In the genomic region with DNA sequence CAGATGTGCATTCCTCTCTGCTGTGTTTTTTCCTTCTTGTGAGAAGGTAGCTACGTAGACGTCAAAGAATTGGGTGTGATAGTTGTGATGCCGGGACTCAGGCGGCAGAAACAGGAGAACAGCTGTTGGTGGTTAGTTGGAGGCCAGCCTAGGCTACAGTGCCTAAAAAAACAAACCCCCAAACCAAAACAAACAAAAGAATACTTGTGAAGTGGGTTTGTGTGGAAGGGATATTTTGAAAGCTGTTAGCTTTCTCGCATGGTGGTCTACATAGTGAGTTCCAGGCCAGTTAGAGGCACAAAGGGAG, we compare ENCODE assay signal across 8 mouse cellular contexts. TPM values are rescaled to one million over a fixed set of nuclear protein-coding genes. Genes with fewer than 3 reads are reported as not detected.
A peak's percentile ranks its signal among the peaks of the same experiment; 100 is the strongest.
DNase-seq lines count a peak whose midpoint lies in the region; ATAC-seq lines count a peak whose summit lies in the region.

No protein-coding gene starts in this region.

- intact Hi-C loops in heart, postnatal 36 days (cut with DNase I): no loop called here

- H3K27me3 ChIP-seq in heart, embryonic 14.5 days (ENCODE audit: control insufficient read depth, insufficient read depth, low read length): 0 out of 2 replicates have a peak, but pooled peaks cover 3% of the 10 kb centered on the region
- peaks cover 3% of the 10 kb centered on the region; the same call in 1 of the 2 replicates for H3K27me3 ChIP-seq in embryonic facial prominence, embryonic 11.5 days (ENCODE audit: control insufficient read depth, insufficient read depth, low read length)
- no peaks in the 10 kb centered on the region for H3K27me3 ChIP-seq in hindbrain, embryonic 15.5 days
- peaks cover 29% of the 10 kb centered on the region for H3K27me3 ChIP-seq in midbrain, embryonic 12.5 days

- DNase-seq in heart, postnatal 36 days: no peak
- peak; percentile 18 for DNase-seq in embryonic facial prominence, embryonic 11.5 days (ENCODE audit: low spot score)
- DNase-seq in yolk sac, embryonic 10.5 days (ENCODE audit: low spot score): no peak
- DNase-seq in right cerebral cortex, adult 18-20 months: no peak
- DNase-seq in kidney, postnatal 14 days: no peak

- peak overlapping the region in 1 of 2 experiments; percentile 51; a peak in 2 of 4 replicates for H3K4me3 ChIP-seq in heart, embryonic 14.5 days (ENCODE audit: control insufficient read depth in 1 of 2, insufficient read depth in 1 of 2, low read depth in 1 of 2, low read length in 2 of 2)
- no peak overlapping the region; the same call in 1 of the 2 replicates for H3K4me3 ChIP-seq in embryonic facial prominence, embryonic 11.5 days (ENCODE audit: low read depth, low read length)
- H3K4me3 ChIP-seq in hindbrain, embryonic 15.5 days: peak overlapping the region; percentile 58; the same call in 1 of the 2 replicates
- peak overlapping the region; percentile 62; the same call in 1 of the 2 replicates for H3K4me3 ChIP-seq in midbrain, embryonic 12.5 days

- H3K4me1 ChIP-seq in heart, embryonic 14.5 days (ENCODE audit: control insufficient read depth in 2 of 2, insufficient read depth in 2 of 2, low read length in 2 of 2): peaks cover 5 to 6% of the 10 kb centered on the region in 2 experiments; a peak in 3 of 4 replicates
- H3K4me1 ChIP-seq in embryonic facial prominence, embryonic 11.5 days (ENCODE audit: control insufficient read depth, insufficient read depth, low read length): peaks cover 2% of the 10 kb centered on the region
- peaks cover 9% of the 10 kb centered on the region for H3K4me1 ChIP-seq in hindbrain, embryonic 15.5 days (replicated peaks)
- H3K4me1 ChIP-seq in midbrain, embryonic 12.5 days: peaks cover 16% of the 10 kb centered on the region; the same call in 1 of the 2 replicates

- WGBS in heart, embryonic 14.5 days: 80% methylated on average over 5 of the region's 5 CpGs
- WGBS in embryonic facial prominence, embryonic 11.5 days: 58% methylated on average over 5 of the region's 5 CpGs
- 77% methylated on average over 5 of the region's 5 CpGs for WGBS in hindbrain, embryonic 15.5 days
- WGBS in midbrain, embryonic 12.5 days: 75% methylated on average over 5 of the region's 5 CpGs

- no peak for ATAC-seq in heart, embryonic 14.5 days (ENCODE audit: insufficient number of reproducible peaks, insufficient read depth, low FRiP score, low read depth)
- ATAC-seq in embryonic facial prominence, embryonic 11.5 days (replicated peaks; ENCODE audit: insufficient number of reproducible peaks, low FRiP score, low TSS enrichment, low read depth): no peak
- no peak for ATAC-seq in hindbrain, embryonic 15.5 days (ENCODE audit: low FRiP score, low read depth)
- no peak for ATAC-seq in midbrain, embryonic 12.5 days (ENCODE audit: low FRiP score, low read depth)

- peak overlapping the region; percentile 98 for H3K4me2 ChIP-seq in heart, embryonic 14.5 days (ENCODE audit: low read length)
- peak overlapping the region; percentile 99 for H3K4me2 ChIP-seq in embryonic facial prominence, embryonic 11.5 days (ENCODE audit: low read depth, low read length)
- H3K4me2 ChIP-seq in hindbrain, embryonic 15.5 days: peak overlapping the region; percentile 95
- H3K4me2 ChIP-seq in midbrain, embryonic 12.5 days (replicated peaks): peak overlapping the region; percentile 72

- no peaks in the 10 kb centered on the region for H3K36me3 ChIP-seq in heart, embryonic 14.5 days (ENCODE audit: control insufficient read depth, insufficient read depth, low read length)
- H3K36me3 ChIP-seq in embryonic facial prominence, embryonic 11.5 days (replicated peaks; ENCODE audit: control insufficient read depth, insufficient read depth, low read depth, low read length): no peaks in the 10 kb centered on the region
- no peaks in the 10 kb centered on the region for H3K36me3 ChIP-seq in hindbrain, embryonic 15.5 days
- no peaks in the 10 kb centered on the region for H3K36me3 ChIP-seq in midbrain, embryonic 12.5 days

- no peak overlapping the region for H3K27ac ChIP-seq in heart, embryonic 14.5 days (replicated peaks in 1 of 2; ENCODE audit: control insufficient read depth in 1 of 2, insufficient read depth in 1 of 2, low read depth in 2 of 2, low read length in 2 of 2)
- no peak overlapping the region for H3K27ac ChIP-seq in embryonic facial prominence, embryonic 11.5 days (replicated peaks; ENCODE audit: low read depth, low read length)
- H3K27ac ChIP-seq in hindbrain, embryonic 15.5 days (replicated peaks): no peak overlapping the region
- no peak overlapping the region for H3K27ac ChIP-seq in midbrain, embryonic 12.5 days (replicated peaks)

- H3K9ac ChIP-seq in heart, embryonic 14.5 days (ENCODE audit: low read length): peak overlapping the region; percentile 71
- H3K9ac ChIP-seq in embryonic facial prominence, embryonic 11.5 days (replicated peaks; ENCODE audit: low read length): peak overlapping the region; percentile 64; the same call in 1 of the 2 replicates
- no peak overlapping the region for H3K9ac ChIP-seq in hindbrain, embryonic 15.5 days
- peak overlapping the region; percentile 50; the same call in 1 of the 2 replicates for H3K9ac ChIP-seq in midbrain, embryonic 12.5 days (replicated peaks)

- H3K9me3 ChIP-seq in heart, embryonic 14.5 days (ENCODE audit: control insufficient read depth, low read length): peaks cover 8% of the 10 kb centered on the region
- H3K9me3 ChIP-seq in embryonic facial prominence, embryonic 11.5 days (replicated peaks; ENCODE audit: control insufficient read depth, low read length): peaks cover 2% of the 10 kb centered on the region; the same call in 1 of the 2 replicates
- H3K9me3 ChIP-seq in hindbrain, embryonic 15.5 days: peaks cover 1% of the 10 kb centered on the region; the same call in 1 of the 2 replicates
- peaks cover 15% of the 10 kb centered on the region for H3K9me3 ChIP-seq in midbrain, embryonic 12.5 days

RNA-seq across cellular contexts. Expression of a gene that starts 0.5 kb away (rescaled TPM):
- 4.5 and 6.0 TPM in 2 replicates for polyA plus RNA-seq in heart, embryonic 14.5 days (2014; fragmentation: Nextera tagmentation; extraction: Ambion mirVana)
- 1 to 10 TPM; 5.6 to 7.8 TPM for total RNA-seq in heart, postnatal 36 days (2021)
- 4.6 and 5.2 TPM in 2 replicates for polyA plus RNA-seq in embryonic facial prominence, embryonic 11.5 days (2014; fragmentation: Nextera tagmentation; extraction: Ambion mirVana)
- 16.2 and 18.5 TPM in 2 replicates for polyA plus RNA-seq in hindbrain, embryonic 15.5 days (2015; fragmentation: Nextera tagmentation; extraction: Ambion mirVana)
- polyA plus RNA-seq in midbrain, embryonic 12.5 days (2016; fragmentation: Nextera tagmentation; extraction: Ambion mirVana): 7.0 and 7.5 TPM in 2 replicates

RNA-seq across cellular contexts. Expression of a gene that starts 28.2 kb away (rescaled TPM):
- 7.5 and 8.0 TPM in 2 replicates for polyA plus RNA-seq in heart, embryonic 14.5 days (2014; fragmentation: Nextera tagmentation; extraction: Ambion mirVana)
- total RNA-seq in heart, postnatal 36 days (2021): 10 to 100 TPM; 10.1 to 10.3 TPM
- 12.3 and 13.5 TPM in 2 replicates for polyA plus RNA-seq in embryonic facial prominence, embryonic 11.5 days (2014; fragmentation: Nextera tagmentation; extraction: Ambion mirVana)
- polyA plus RNA-seq in hindbrain, embryonic 15.5 days (2015; fragmentation: Nextera tagmentation; extraction: Ambion mirVana): 18.1 and 19.2 TPM in 2 replicates
- 22.0 TPM in 2 replicates for polyA plus RNA-seq in midbrain, embryonic 12.5 days (2016; fragmentation: Nextera tagmentation; extraction: Ambion mirVana)

RNA-seq across cellular contexts. Expression of a gene that starts 29.4 kb away (rescaled TPM):
- polyA plus RNA-seq in heart, embryonic 14.5 days (2014; fragmentation: Nextera tagmentation; extraction: Ambion mirVana): 17.1 and 18.4 TPM in 2 replicates
- total RNA-seq in heart, postnatal 36 days (2021): 1 to 10 TPM; 3.6 to 4.2 TPM
- polyA plus RNA-seq in embryonic facial prominence, embryonic 11.5 days (2014; fragmentation: Nextera tagmentation; extraction: Ambion mirVana): 32.2 and 38.2 TPM in 2 replicates
- 19.0 and 20.5 TPM in 2 replicates for polyA plus RNA-seq in hindbrain, embryonic 15.5 days (2015; fragmentation: Nextera tagmentation; extraction: Ambion mirVana)
- polyA plus RNA-seq in midbrain, embryonic 12.5 days (2016; fragmentation: Nextera tagmentation; extraction: Ambion mirVana): 35.5 and 37.1 TPM in 2 replicates
